12 mouse cellular contexts compared by ENCODE assay signal in genomic region chr8:70691230-70691629, GRCm38 (mm10). TPM values are rescaled to one million over a fixed set of nuclear protein-coding genes. Genes with fewer than 3 reads are reported as not detected.
DNase-seq lines count a peak whose midpoint lies in the region; ATAC-seq and TF ChIP-seq lines count a peak whose summit lies in the region.
"Had no signal": no experiment of that assay in that cellular context is flagged by ENCODE, and none has a peak within 500 bp of the region (broad histone marks: within the 10 kb centered on the region; RNA-seq: fewer than 3 reads in every experiment).

No protein-coding gene starts in this region.

- no peak for ATAC-seq in heart, embryonic 14.5 days (ENCODE audit: insufficient number of reproducible peaks, insufficient read depth, low FRiP score, low read depth)
- no peak; the same call in 1 of the 2 replicates for ATAC-seq in hindbrain, embryonic 13.5 days (ENCODE audit: low FRiP score)
- peak; percentile 32 for ATAC-seq in midbrain, embryonic 12.5 days (ENCODE audit: low FRiP score, low read depth)

- peak overlapping the region; percentile 72 for H3K4me2 ChIP-seq in heart, embryonic 14.5 days (ENCODE audit: low read length)
- peak overlapping the region; percentile 60 for H3K4me2 ChIP-seq in hindbrain, embryonic 13.5 days
- peak overlapping the region; percentile 50 for H3K4me2 ChIP-seq in midbrain, embryonic 12.5 days (replicated peaks)

- TF ChIP-seq CTCF in cerebellum, adult 2 months (IDR thresholded peaks at IDR 0.05; ENCODE audit: borderline replicate concordance, insufficient read depth, low read depth, low read length), result no peak

- no peak for TF ChIP-seq POLR2A in cerebellum, adult 2 months (IDR thresholded peaks at IDR 0.05; ENCODE audit: borderline replicate concordance, insufficient read depth, low read length)

- H3K27me3 ChIP-seq in heart, embryonic 14.5 days (ENCODE audit: control insufficient read depth, insufficient read depth, low read length), result no peaks in the 10 kb centered on the region
- H3K27me3 ChIP-seq in hindbrain, embryonic 13.5 days, result 0 out of 2 replicates have a peak, but pooled peaks cover 6% of the 10 kb centered on the region
- H3K27me3 ChIP-seq in midbrain, embryonic 12.5 days, result peaks cover 7% of the 10 kb centered on the region; the same call in 1 of the 2 replicates
- no peaks in the 10 kb centered on the region for H3K27me3 ChIP-seq in cerebellum, adult 2 months (ENCODE audit: control insufficient read depth, insufficient read depth, low read length)

- DNase-seq in heart, postnatal 4 days, result no peak
- peak; percentile 60 for DNase-seq in R1 (ENCODE audit: low read depth, low spot score)
- DNase-seq in cerebellum, adult 2 months, result no peak
- DNase-seq in layer of hippocampus, postnatal 10 days (ENCODE audit: low spot score in 2 of 2), result no peak
- DNase-seq in right cerebral cortex, postnatal 4 days, result no peak
- DNase-seq: B cell, adult 2 months; cerebellum, adult 11 months; gastrocnemius, postnatal 14 days; layer of hippocampus, postnatal 36 days had no signal

- H3K9me3 ChIP-seq in heart, embryonic 14.5 days (ENCODE audit: control insufficient read depth, low read length), result no peaks in the 10 kb centered on the region
- no peaks in the 10 kb centered on the region for H3K9me3 ChIP-seq in hindbrain, embryonic 13.5 days
- no peaks in the 10 kb centered on the region for H3K9me3 ChIP-seq in midbrain, embryonic 12.5 days

- peaks cover 22 to 29% of the 10 kb centered on the region in 2 experiments for H3K4me1 ChIP-seq in heart, embryonic 14.5 days (ENCODE audit: control insufficient read depth in 2 of 2, insufficient read depth in 2 of 2, low read length in 2 of 2)
- peaks cover 31% of the 10 kb centered on the region for H3K4me1 ChIP-seq in hindbrain, embryonic 13.5 days (replicated peaks)
- H3K4me1 ChIP-seq in midbrain, embryonic 12.5 days, result peaks cover 29% of the 10 kb centered on the region
- peaks cover 19% of the 10 kb centered on the region for H3K4me1 ChIP-seq in cerebellum, adult 2 months (ENCODE audit: control insufficient read depth, insufficient read depth, low read length)

- no peaks in the 10 kb centered on the region for H3K36me3 ChIP-seq in heart, embryonic 14.5 days (ENCODE audit: control insufficient read depth, insufficient read depth, low read length)
- no peaks in the 10 kb centered on the region for H3K36me3 ChIP-seq in hindbrain, embryonic 13.5 days
- no peaks in the 10 kb centered on the region for H3K36me3 ChIP-seq in midbrain, embryonic 12.5 days

- peak overlapping the region; percentile 72 for H3K9ac ChIP-seq in heart, embryonic 14.5 days (ENCODE audit: low read length)
- H3K9ac ChIP-seq in hindbrain, embryonic 13.5 days, result peak overlapping the region; percentile 68
- peak overlapping the region; percentile 54 for H3K9ac ChIP-seq in midbrain, embryonic 12.5 days (replicated peaks)

- whole genome bisulfite sequencing in heart, embryonic 14.5 days, result 82% methylated on average over 4 of the region's 4 CpGs
- WGBS in hindbrain, embryonic 13.5 days, result 51% methylated on average over 4 of the region's 4 CpGs
- WGBS in midbrain, embryonic 12.5 days, result 58% methylated on average over 4 of the region's 4 CpGs
- WGBS in cerebellum, adult 2 months, result 78% methylated on average over 4 of the region's 4 CpGs

- peak overlapping the region in 1 of 2 experiments; percentile 33; a peak in 1 of 4 replicates for H3K4me3 ChIP-seq in heart, embryonic 14.5 days (ENCODE audit: control insufficient read depth in 1 of 2, insufficient read depth in 1 of 2, low read depth in 1 of 2, low read length in 2 of 2)
- peak overlapping the region; percentile 32 for H3K4me3 ChIP-seq in hindbrain, embryonic 13.5 days
- H3K4me3 ChIP-seq in midbrain, embryonic 12.5 days, result peak overlapping the region; percentile 30
- H3K4me3 ChIP-seq in cerebellum, adult 2 months (replicated peaks; ENCODE audit: insufficient read depth, low read depth, low read length), result no peak overlapping the region

- H3K27ac ChIP-seq in heart, embryonic 14.5 days (replicated peaks in 1 of 2; ENCODE audit: control insufficient read depth in 1 of 2, insufficient read depth in 1 of 2, low read depth in 2 of 2, low read length in 2 of 2), result no peak overlapping the region; a peak in 1 of 4 replicates
- H3K27ac ChIP-seq in hindbrain, embryonic 13.5 days, result peak overlapping the region; percentile 60; the same call in 1 of the 2 replicates
- H3K27ac ChIP-seq in midbrain, embryonic 12.5 days (replicated peaks), result peak overlapping the region; percentile 77
- H3K27ac ChIP-seq in cerebellum, adult 2 months (ENCODE audit: insufficient read depth, low read length), result no peak overlapping the region

RNA-seq across cellular contexts. Expression of gene Jund, which starts 7.5 kb away (rescaled TPM):
- polyA plus RNA-seq in heart, embryonic 14.5 days (2014; fragmentation: Nextera tagmentation; extraction: Ambion mirVana), result 122 and 137 TPM in 2 replicates
- total RNA-seq in heart, postnatal 4 days (2021), result 100 to 1,000 TPM; 254 to 261 TPM
- 79.2 and 94.3 TPM in 2 replicates for polyA plus RNA-seq in hindbrain, embryonic 13.5 days (2015; fragmentation: Nextera tagmentation; extraction: Ambion mirVana)
- polyA plus RNA-seq in midbrain, embryonic 12.5 days (2016; fragmentation: Nextera tagmentation; extraction: Ambion mirVana), result 206 and 213 TPM in 2 replicates
- polyA plus RNA-seq in cerebellum, adult 2 months (2012; rRNA removed), result 252 and 274 TPM in 2 replicates
- 100 to 1,000 TPM; 166 to 187 TPM for total RNA-seq in layer of hippocampus, postnatal 10 days (2021)

RNA-seq across cellular contexts. Expression of gene Iqcn, which starts 12.0 kb away (rescaled TPM):
- not detected in 2 replicates for polyA plus RNA-seq in heart, embryonic 14.5 days (2014; fragmentation: Nextera tagmentation; extraction: Ambion mirVana)
- under 1 TPM; 0.10 to 0.11 TPM for total RNA-seq in heart, postnatal 4 days (2021)
- polyA plus RNA-seq in hindbrain, embryonic 13.5 days (2015; fragmentation: Nextera tagmentation; extraction: Ambion mirVana), result 0.04 and 0.09 TPM in 2 replicates
- 0.04 TPM in 1 of 2 replicates, not detected in the other for polyA plus RNA-seq in midbrain, embryonic 12.5 days (2016; fragmentation: Nextera tagmentation; extraction: Ambion mirVana)
- polyA plus RNA-seq in cerebellum, adult 2 months (2012; rRNA removed), result 0.08 and 0.11 TPM in 2 replicates
- under 1 TPM in 1 of 2 experiments, not detected in 1; 0.07 TPM for total RNA-seq in layer of hippocampus, postnatal 10 days (2021)

RNA-seq across cellular contexts. Expression of gene Lsm4, which starts 18.2 kb away (rescaled TPM):
- 316 and 334 TPM in 2 replicates for polyA plus RNA-seq in heart, embryonic 14.5 days (2014; fragmentation: Nextera tagmentation; extraction: Ambion mirVana)
- total RNA-seq in heart, postnatal 4 days (2021), result 100 to 1,000 TPM; 107 to 120 TPM
- polyA plus RNA-seq in hindbrain, embryonic 13.5 days (2015; fragmentation: Nextera tagmentation; extraction: Ambion mirVana), result 191 and 193 TPM in 2 replicates
- 255 and 263 TPM in 2 replicates for polyA plus RNA-seq in midbrain, embryonic 12.5 days (2016; fragmentation: Nextera tagmentation; extraction: Ambion mirVana)
- 113 and 117 TPM in 2 replicates for polyA plus RNA-seq in cerebellum, adult 2 months (2012; rRNA removed)
- 10 to 100 TPM; 72.3 to 76.5 TPM for total RNA-seq in layer of hippocampus, postnatal 10 days (2021)

RNA-seq across cellular contexts. Expression of gene Gm3336, which starts 27.1 kb away (rescaled TPM):
- not detected in 2 replicates for polyA plus RNA-seq in heart, embryonic 14.5 days (2014; fragmentation: Nextera tagmentation; extraction: Ambion mirVana)
- not detected for total RNA-seq in heart, postnatal 4 days (2021)
- not detected in 2 replicates for polyA plus RNA-seq in hindbrain, embryonic 13.5 days (2015; fragmentation: Nextera tagmentation; extraction: Ambion mirVana)
- polyA plus RNA-seq in midbrain, embryonic 12.5 days (2016; fragmentation: Nextera tagmentation; extraction: Ambion mirVana), result not detected in 2 replicates
- polyA plus RNA-seq in cerebellum, adult 2 months (2012; rRNA removed), result 0.13 TPM in 1 of 2 replicates, not detected in the other
- total RNA-seq in layer of hippocampus, postnatal 10 days (2021), result not detected
- total RNA-seq: gastrocnemius, postnatal 14 days; layer of hippocampus, postnatal 36 days had no signal

RNA-seq across cellular contexts. Expression of gene Pgpep1, which starts 31.0 kb away (rescaled TPM):
- polyA plus RNA-seq in heart, embryonic 14.5 days (2014; fragmentation: Nextera tagmentation; extraction: Ambion mirVana), result 39.7 and 46.6 TPM in 2 replicates
- 10 to 100 TPM; 32.2 to 38.4 TPM for total RNA-seq in heart, postnatal 4 days (2021)
- 103 and 105 TPM in 2 replicates for polyA plus RNA-seq in hindbrain, embryonic 13.5 days (2015; fragmentation: Nextera tagmentation; extraction: Ambion mirVana)
- polyA plus RNA-seq in midbrain, embryonic 12.5 days (2016; fragmentation: Nextera tagmentation; extraction: Ambion mirVana), result 82.7 and 93.7 TPM in 2 replicates
- polyA plus RNA-seq in cerebellum, adult 2 months (2012; rRNA removed), result 28.3 and 32.5 TPM in 2 replicates
- total RNA-seq in layer of hippocampus, postnatal 10 days (2021), result 10 to 100 TPM; 25.8 to 31.9 TPM

Comparison
In these comparisons a context has a peak if more than half of its experiments do, and no peak if none do; other contexts are left out.
1. H3K27ac ChIP-seq: peak in hindbrain, embryonic 13.5 days (single experiment) and midbrain, embryonic 12.5 days (single experiment); none in heart, embryonic 14.5 days (0 of 2) and cerebellum, adult 2 months (single experiment).
2. Peak in every context shown above with its lines, with median percentiles within 50 percentile points of each other: H3K4me2 ChIP-seq and H3K9ac ChIP-seq.